Mouse (Mus musculus) hindbrain, postnatal 0 days (tissue): ENCODE results near the gene Dlgap1. TPM values are rescaled to one million over a fixed set of nuclear protein-coding genes. Genes with fewer than 3 reads are reported as not detected.

Source experiments
- ATAC-seq: fragments of 200-750 bp; cut with Nextera tagmentation; 2 replicates; pipeline ENCODE4 v1.8.0; 2017; ENCODE audit warnings: mild to moderate bottlenecking, moderate TSS enrichment, moderate library complexity
- DNase-seq: peaks from one replicate; pipeline ENCODE4 v3.0.0-alpha.2; 2015; ENCODE audit warnings: low spot score
- H3K27ac ChIP-seq: fragments of 300-500 bp; sonication (generic); 2 replicates; pipeline ENCODE4 v1.5.1; 2014; ENCODE audit warnings: mild to moderate bottlenecking
- H3K27me3 ChIP-seq: fragments of 300-500 bp; sonication (generic); 2 replicates; pipeline ENCODE4 v1.6.1; 2014; ENCODE audit warnings: low read length, mixed read lengths; ENCODE audit not compliant: insufficient read depth
- H3K36me3 ChIP-seq: fragments of 300-500 bp; sonication (generic); 2 replicates; pipeline ENCODE4 v1.6.1; 2014; ENCODE audit warnings: low read length, mixed read lengths; ENCODE audit not compliant: insufficient read depth
- H3K4me1 ChIP-seq: fragments of 300-500 bp; sonication (generic); 2 replicates; pipeline ENCODE4 v1.6.1; 2014; ENCODE audit warnings: antibody characterized with exemption, low read length, mixed read lengths; ENCODE audit not compliant: insufficient read depth
- H3K4me2 ChIP-seq: fragments of 300-500 bp; sonication (generic); 2 replicates; pipeline ENCODE4 v1.6.1; 2014; ENCODE audit warnings: low read depth, mild to moderate bottlenecking, low read length, moderate library complexity, mixed read lengths
- H3K4me3 ChIP-seq: fragments of 300-500 bp; sonication (generic); 2 replicates; pipeline ENCODE4 v1.5.1; 2014; ENCODE audit warnings: low read length
- H3K9ac ChIP-seq: fragments of 300-500 bp; sonication (generic); replicated peaks from 2 replicates; pipeline ENCODE4 v1.6.1; 2014; ENCODE audit warnings: mild to moderate bottlenecking, low read length, moderate library complexity, mixed read lengths
- H3K9me3 ChIP-seq: fragments of 300-500 bp; sonication (generic); 2 replicates; pipeline ENCODE4 v1.6.1; 2016; ENCODE audit warnings: low read length, mixed read lengths
- CTCF ChIP-seq: IDR thresholded peaks from 2 replicates; pipeline ENCODE4 v1.5.1; 2016; ENCODE audit warnings: antibody characterized with exemption, control low read depth, low read depth
- WGBS: fragments of 180-500 bp; shearing (Covaris S2); extraction: QIAGEN DNeasy Blood & Tissue Kit; methylation state at CpG from one replicate; pipeline ENCODE4 v1.1.7; 2014; 5-methylcytosine and 5-hydroxymethylcytosine counted together
- polyA plus RNA-seq: library from polyadenylated mRNA; unstranded; fragments of >200 nt; fragmentation: Nextera tagmentation; extraction: Ambion mirVana; gene quantifications from 2 replicates; pipeline ENCODE4 v1.2.1, GENCODE M21; 2015
- total RNA-seq: library from RNA; depleted of rRNA; stranded (reverse); fragments of >200 nt; gene quantifications from 2 replicates; pipeline ENCODE4 v1.2.3, GENCODE M21; 2014

The Dlgap1 gene
- total and polyA plus RNA-seq, 2 experiments from 2014 or later, result 33.8 to 117 TPM

GRCm38 (mm10) chr17:70750236-70751160 is 781.6 kb downstream of the Dlgap1 start:
- TF ChIP-seq CTCF, result no peak
- Histone ChIP-seq H3K4me1 (no peaks in the 10 kb centered on the region), H3K9ac (no peak overlapping the region), H3K27me3 (no peaks in the 10 kb centered on the region), H3K27ac (no peak overlapping the region), H3K36me3 (no peaks in the 10 kb centered on the region), H3K4me3 (no peak overlapping the region), H3K4me2 (peak overlapping the region; percentile 48), H3K9me3 (no peaks in the 10 kb centered on the region)
- DNase-seq (no peak), ATAC-seq (no peak)
- WGBS, result 58% methylated on average over 17 of the region's 17 CpGs

- H3K9ac ChIP-seq, result no peak overlapping the region
- peak overlapping the region; percentile 49; the same call in 1 of the 2 replicates for H3K27ac ChIP-seq
- WGBS, result 15% methylated on average over 19 of the region's 19 CpGs
- H3K4me1 ChIP-seq, result no peaks in the 10 kb centered on the region
- no peaks in the 10 kb centered on the region for H3K36me3 ChIP-seq
- TF ChIP-seq CTCF, result no peak
- H3K4me3 ChIP-seq, result peak overlapping the region; percentile 6; the same call in 1 of the 2 replicates
- peak overlapping the region; percentile 48 for H3K4me2 ChIP-seq
- H3K9me3 ChIP-seq, result no peaks in the 10 kb centered on the region
- ATAC-seq (no peak), DNase-seq (peak; percentile 21)
- no peaks in the 10 kb centered on the region for H3K27me3 ChIP-seq
Observed at GRCm38 (mm10) chr17:70751161-70751651, 782.3 kb downstream of the Dlgap1 start.

- Histone ChIP-seq H3K27me3 (no peaks in the 10 kb centered on the region), H3K9me3 (no peaks in the 10 kb centered on the region), H3K9ac (no peak overlapping the region), H3K4me1 (no peaks in the 10 kb centered on the region), H3K4me2 (peak overlapping the region; percentile 48), H3K36me3 (no peaks in the 10 kb centered on the region), H3K4me3 (0 out of 2 replicates have a peak overlapping the region, but pooled peaks have one; percentile 6), H3K27ac (peak overlapping the region; percentile 49; the same call in 1 of the 2 replicates)
- WGBS, result 65% methylated on average over 6 of the region's 6 CpGs
- ATAC-seq (no peak), DNase-seq (no peak)
- no peak for TF ChIP-seq CTCF
Observed at GRCm38 (mm10) chr17:70751676-70752075, 782.8 kb downstream of the Dlgap1 start.

GRCm38 (mm10) chr17:70753444-70754032 is 784.7 kb downstream of the Dlgap1 start:
- no peak overlapping the region for H3K4me2 ChIP-seq
- H3K4me3 ChIP-seq, result no peak overlapping the region
- no peaks in the 10 kb centered on the region for H3K36me3 ChIP-seq
- no peaks in the 10 kb centered on the region for H3K27me3 ChIP-seq
- no peak for ATAC-seq
- WGBS, result 77% methylated on average over 13 of the region's 13 CpGs
- no peak for TF ChIP-seq CTCF
- H3K9me3 ChIP-seq, result no peaks in the 10 kb centered on the region
- no peaks in the 10 kb centered on the region for H3K4me1 ChIP-seq
- no peak overlapping the region for H3K27ac ChIP-seq
- no peak overlapping the region for H3K9ac ChIP-seq
- no peak for DNase-seq

- DNase-seq (no peak), ATAC-seq (no peak)
- Histone ChIP-seq H3K27ac (no peak overlapping the region), H3K36me3 (no peaks in the 10 kb centered on the region), H3K9me3 (no peaks in the 10 kb centered on the region), H3K4me3 (no peak overlapping the region), H3K9ac (no peak overlapping the region), H3K27me3 (no peaks in the 10 kb centered on the region), H3K4me1 (no peaks in the 10 kb centered on the region), H3K4me2 (no peak overlapping the region)
- no peak for TF ChIP-seq CTCF
- WGBS, result 88% methylated on average over 9 of the region's 9 CpGs
Observed at GRCm38 (mm10) chr17:70754041-70754440, 785.2 kb downstream of the Dlgap1 start.

- Histone ChIP-seq H3K27ac (no peak overlapping the region), H3K4me2 (peak overlapping the region; percentile 64), H3K9ac (no peak overlapping the region), H3K36me3 (no peaks in the 10 kb centered on the region), H3K4me3 (no peak overlapping the region), H3K27me3 (no peaks in the 10 kb centered on the region), H3K4me1 (no peaks in the 10 kb centered on the region), H3K9me3 (no peaks in the 10 kb centered on the region)
- ATAC-seq (no peak), DNase-seq (no peak)
- TF ChIP-seq CTCF, result no peak
- 52% methylated on average over 7 of the region's 7 CpGs for WGBS
Observed at GRCm38 (mm10) chr17:70754638-70755037, 785.8 kb downstream of the Dlgap1 start.
